Mouse (Mus musculus): ENCODE measurements around the gene Gm14406. TPM values are rescaled to one million over a fixed set of nuclear protein-coding genes. Genes with fewer than 3 reads are reported as not detected.
"Not testable (repeated sequence)": the region's sequence is repeated elsewhere in the genome, so short reads cannot be mapped to it uniquely, and the experiment has no call there.

Gene Gm14406
- polyA plus RNA-seq (2015; fragmentation: Nextera tagmentation; extraction: Ambion mirVana), result not detected in 2 replicates

DNA sequence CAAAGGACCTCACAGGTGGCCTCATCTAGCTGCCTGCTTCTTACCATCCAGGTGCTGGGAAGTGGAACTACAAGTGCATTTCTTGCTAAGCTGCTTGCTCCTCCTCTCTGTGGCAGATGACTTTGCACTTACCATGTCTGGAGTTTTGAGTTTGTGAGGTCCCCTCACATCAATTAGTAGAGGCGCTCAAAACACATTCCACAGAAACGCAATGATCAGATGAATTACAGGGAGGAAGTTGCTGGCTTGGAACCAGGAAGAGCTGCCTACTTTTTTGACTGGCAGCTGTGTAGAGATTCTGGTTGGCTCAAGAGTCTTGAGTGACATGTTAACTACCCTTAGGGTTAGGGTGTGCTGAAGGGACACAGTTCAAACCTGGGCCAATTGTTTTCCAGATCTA lies at the start of gene Gm14406:
Gene Gm14406, minus strand, starts transcription at position 213 of the 400 bp plus-strand sequence.
- not testable (repeated sequence) for H3K4me2 ChIP-seq (replicated peaks; ENCODE audit: low read depth); H3K36me3 ChIP-seq (ENCODE audit: control insufficient read depth, insufficient read depth); ATAC-seq; H3K27ac ChIP-seq (ENCODE audit: low read depth, low read length); H3K9me3 ChIP-seq (ENCODE audit: control insufficient read depth); H3K4me3 ChIP-seq (ENCODE audit: low read depth, low read length); H3K4me1 ChIP-seq (replicated peaks; ENCODE audit: control insufficient read depth, insufficient read depth, low read length); H3K9ac ChIP-seq (ENCODE audit: low read depth, low read length); H3K27me3 ChIP-seq (replicated peaks; ENCODE audit: control insufficient read depth, insufficient read depth, low read length)
- WGBS, result 90% methylated on average over 2 of the region's 2 CpGs

DNA sequence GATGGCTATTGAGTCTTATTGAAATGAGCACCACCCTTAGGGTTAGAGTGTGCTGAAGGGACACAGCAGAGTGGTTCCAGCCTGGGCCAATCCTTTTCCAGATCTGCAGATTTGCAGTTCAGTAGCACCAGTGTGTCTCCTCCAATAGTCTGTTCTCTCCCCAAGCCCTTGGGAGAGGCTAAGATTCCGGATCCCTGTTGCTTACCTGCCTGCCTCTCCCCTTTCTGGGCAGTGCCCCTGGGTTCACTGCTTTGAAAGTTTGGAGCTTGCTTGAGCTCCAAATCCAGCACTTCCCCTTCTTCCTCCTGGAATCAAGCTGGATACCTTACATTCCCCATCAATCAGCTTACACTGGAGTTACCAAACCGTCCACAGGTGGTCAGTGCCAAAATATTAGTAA lies 2.9 kb downstream of the Gm14406 start:
- not testable (repeated sequence) for H3K4me3 ChIP-seq (ENCODE audit: low read depth, low read length); H3K36me3 ChIP-seq (ENCODE audit: control insufficient read depth, insufficient read depth); H3K9me3 ChIP-seq (ENCODE audit: control insufficient read depth); ATAC-seq; H3K4me1 ChIP-seq (replicated peaks; ENCODE audit: control insufficient read depth, insufficient read depth, low read length); H3K9ac ChIP-seq (ENCODE audit: low read depth, low read length); H3K27me3 ChIP-seq (replicated peaks; ENCODE audit: control insufficient read depth, insufficient read depth, low read length); H3K4me2 ChIP-seq (replicated peaks; ENCODE audit: low read depth); H3K27ac ChIP-seq (ENCODE audit: low read depth, low read length)
- 80% methylated on average over 1 of the region's 2 CpGs for WGBS

DNA sequence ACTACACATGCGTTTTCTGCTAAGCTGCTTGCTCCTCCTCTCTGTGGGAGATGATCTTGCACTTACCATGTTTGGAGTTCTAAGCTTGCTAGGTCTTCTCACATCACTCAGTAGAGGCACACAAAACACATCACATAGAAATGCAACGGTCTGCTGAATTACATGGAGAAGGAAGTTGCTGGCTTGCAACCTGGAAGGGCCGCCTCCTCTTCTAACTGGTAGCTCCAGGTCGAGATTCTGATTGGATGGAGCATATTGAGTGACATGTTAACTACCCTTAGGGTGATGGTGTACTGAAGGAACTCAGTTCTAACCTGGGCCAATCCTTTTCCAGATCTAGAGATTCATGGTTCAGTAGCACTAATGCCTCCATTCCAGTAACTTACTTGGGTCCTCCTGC lies 18.6 kb downstream of the Gm14406 start:
- H3K4me2 ChIP-seq (replicated peaks; ENCODE audit: low read depth); ATAC-seq; H3K27me3 ChIP-seq (replicated peaks; ENCODE audit: control insufficient read depth, insufficient read depth, low read length); H3K4me3 ChIP-seq (ENCODE audit: low read depth, low read length); H3K9me3 ChIP-seq (ENCODE audit: control insufficient read depth); H3K4me1 ChIP-seq (replicated peaks; ENCODE audit: control insufficient read depth, insufficient read depth, low read length); H3K9ac ChIP-seq (ENCODE audit: low read depth, low read length); H3K36me3 ChIP-seq (ENCODE audit: control insufficient read depth, insufficient read depth); H3K27ac ChIP-seq (ENCODE audit: low read depth, low read length): not testable (repeated sequence)
- WGBS, result 72% methylated on average over 4 of the region's 4 CpGs

DNA sequence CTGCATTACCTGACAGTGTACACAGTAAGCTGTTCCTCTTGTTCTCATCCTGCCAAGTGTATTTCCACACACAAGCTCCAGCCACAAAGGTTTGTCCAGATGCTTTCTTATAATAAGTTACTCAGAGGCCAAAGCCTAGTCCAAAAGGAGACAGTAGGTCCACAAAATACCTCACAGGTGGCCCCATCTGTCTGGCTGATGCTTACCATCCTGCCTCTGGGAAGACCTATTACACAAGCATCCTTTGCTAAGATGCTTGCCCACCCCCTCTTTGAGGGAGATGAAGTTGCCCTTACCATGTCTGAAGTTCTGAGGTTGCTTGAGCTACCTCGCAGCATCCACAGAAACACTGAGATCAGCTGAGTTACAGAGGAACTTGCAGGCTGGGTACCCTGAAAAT lies 22.7 kb downstream of the Gm14406 start:
- not testable (repeated sequence) for H3K27me3 ChIP-seq (replicated peaks; ENCODE audit: control insufficient read depth, insufficient read depth, low read length); H3K9ac ChIP-seq (ENCODE audit: low read depth, low read length); H3K4me2 ChIP-seq (replicated peaks; ENCODE audit: low read depth); H3K27ac ChIP-seq (ENCODE audit: low read depth, low read length); H3K9me3 ChIP-seq (ENCODE audit: control insufficient read depth); H3K36me3 ChIP-seq (ENCODE audit: control insufficient read depth, insufficient read depth); H3K4me3 ChIP-seq (ENCODE audit: low read depth, low read length); ATAC-seq; H3K4me1 ChIP-seq (replicated peaks; ENCODE audit: control insufficient read depth, insufficient read depth, low read length)
- no CpG with 5 or more reads among the region's 1 CpGs for WGBS

DNA sequence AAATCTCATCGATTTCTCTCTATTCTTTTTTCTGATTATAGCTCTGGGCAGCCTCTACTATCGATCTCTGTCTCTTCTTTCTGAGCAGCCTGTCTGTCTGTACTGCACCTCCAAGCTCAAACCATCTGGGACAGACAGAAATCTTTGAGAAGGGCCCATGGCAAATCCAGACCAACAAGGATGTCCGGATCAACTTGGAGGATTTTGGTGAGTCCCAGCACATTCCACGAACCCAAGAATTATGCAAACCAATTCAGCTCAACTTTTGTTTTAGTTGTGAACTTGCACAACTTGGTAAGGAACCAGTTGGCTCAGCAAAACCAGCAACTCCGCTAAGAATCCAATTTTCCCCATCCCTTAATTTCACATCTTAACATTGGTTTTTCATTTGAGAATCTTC lies 40.3 kb downstream of the Gm14406 start:
- not testable (repeated sequence) for H3K4me1 ChIP-seq (replicated peaks; ENCODE audit: control insufficient read depth, insufficient read depth, low read length); H3K4me2 ChIP-seq (replicated peaks; ENCODE audit: low read depth); H3K27me3 ChIP-seq (replicated peaks; ENCODE audit: control insufficient read depth, insufficient read depth, low read length); H3K4me3 ChIP-seq (ENCODE audit: low read depth, low read length); ATAC-seq; H3K36me3 ChIP-seq (ENCODE audit: control insufficient read depth, insufficient read depth); H3K27ac ChIP-seq (ENCODE audit: low read depth, low read length); H3K9me3 ChIP-seq (ENCODE audit: control insufficient read depth); H3K9ac ChIP-seq (ENCODE audit: low read depth, low read length)
- 79% methylated on average over 5 of the region's 5 CpGs for WGBS

DNA sequence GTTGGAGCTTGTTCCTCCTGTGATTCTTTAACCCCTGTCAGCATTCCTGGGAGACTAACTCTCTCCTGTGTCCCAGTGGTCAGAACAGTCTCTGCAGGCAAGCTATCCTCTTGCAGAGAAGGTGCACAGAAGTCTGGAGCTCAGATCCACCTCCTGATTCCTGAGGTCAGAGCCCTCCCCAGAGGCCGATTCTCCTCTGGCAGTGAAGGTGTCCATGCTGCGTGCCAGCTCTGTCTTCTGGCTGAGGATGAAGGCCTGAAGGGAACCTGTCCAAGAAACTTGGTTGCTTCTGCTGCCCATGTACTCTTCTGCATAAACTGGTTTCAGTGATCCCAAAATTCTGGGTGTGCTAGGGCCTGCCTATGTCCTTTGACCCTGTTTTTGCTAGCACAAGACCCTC lies 40.9 kb downstream of the Gm14406 start:
- H3K27me3 ChIP-seq (replicated peaks; ENCODE audit: control insufficient read depth, insufficient read depth, low read length); H3K9ac ChIP-seq (ENCODE audit: low read depth, low read length); H3K4me1 ChIP-seq (replicated peaks; ENCODE audit: control insufficient read depth, insufficient read depth, low read length); H3K36me3 ChIP-seq (ENCODE audit: control insufficient read depth, insufficient read depth); ATAC-seq; H3K9me3 ChIP-seq (ENCODE audit: control insufficient read depth); H3K4me2 ChIP-seq (replicated peaks; ENCODE audit: low read depth); H3K27ac ChIP-seq (ENCODE audit: low read depth, low read length); H3K4me3 ChIP-seq (ENCODE audit: low read depth, low read length): not testable (repeated sequence)
- 84% methylated on average over 2 of the region's 2 CpGs for WGBS

DNA sequence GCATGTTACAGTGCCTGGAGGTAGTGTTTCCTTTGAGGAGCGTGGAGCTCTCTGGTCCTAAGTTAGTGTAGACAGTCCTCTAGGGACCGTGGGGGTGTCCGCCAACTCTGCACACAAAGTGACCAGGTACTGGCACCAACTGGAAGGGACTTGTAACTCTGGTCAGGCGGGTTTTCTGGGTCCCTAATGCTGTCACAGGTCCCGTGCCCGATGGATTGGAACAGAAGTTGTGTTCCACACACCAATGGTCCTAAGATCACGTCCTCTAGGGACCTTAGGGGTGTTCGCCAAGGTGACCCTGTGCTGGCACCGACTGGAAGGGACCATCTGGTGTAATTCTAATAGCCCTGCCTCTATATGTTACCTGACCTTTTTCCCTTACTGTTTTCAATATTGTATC lies 42.1 kb downstream of the Gm14406 start:
- WGBS, result 82% methylated on average over 9 of the region's 9 CpGs
- no peak overlapping the region for H3K9ac ChIP-seq (ENCODE audit: low read depth, low read length)
- no peak overlapping the region for H3K4me3 ChIP-seq (ENCODE audit: low read depth, low read length)
- no peaks in the 10 kb centered on the region for H3K9me3 ChIP-seq (ENCODE audit: control insufficient read depth)
- no peaks in the 10 kb centered on the region for H3K4me1 ChIP-seq (replicated peaks; ENCODE audit: control insufficient read depth, insufficient read depth, low read length)
- no peak overlapping the region for H3K4me2 ChIP-seq (replicated peaks; ENCODE audit: low read depth)
- no peak for ATAC-seq
- no peak for TF ChIP-seq CTCF (IDR thresholded peaks at IDR 0.05; ENCODE audit: low read depth)
- H3K36me3 ChIP-seq (ENCODE audit: control insufficient read depth, insufficient read depth), result no peaks in the 10 kb centered on the region
- no peak overlapping the region for H3K27ac ChIP-seq (ENCODE audit: low read depth, low read length)
- no peaks in the 10 kb centered on the region for H3K27me3 ChIP-seq (replicated peaks; ENCODE audit: control insufficient read depth, insufficient read depth, low read length)

DNA sequence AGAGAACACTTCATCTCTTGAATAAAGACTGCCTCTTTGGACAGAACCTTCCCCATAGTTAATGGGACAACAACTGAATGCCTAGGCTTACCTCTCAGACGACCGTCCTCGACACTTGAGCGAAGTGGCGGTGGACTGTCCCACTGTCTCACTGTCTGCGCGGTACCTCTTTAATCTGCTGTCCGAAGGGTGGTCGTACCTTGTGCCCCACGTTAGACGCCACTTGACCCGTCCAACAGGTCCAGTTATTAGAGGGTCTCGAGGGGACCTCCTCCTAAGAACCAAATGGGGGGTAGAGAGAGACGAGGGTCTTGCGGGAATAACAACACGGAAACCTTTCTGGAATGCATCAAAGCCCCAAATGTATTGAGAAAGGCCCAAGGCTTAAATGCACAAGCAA lies 53.8 kb downstream of the Gm14406 start:
- H3K36me3 ChIP-seq (ENCODE audit: control insufficient read depth, insufficient read depth); H3K4me3 ChIP-seq (ENCODE audit: low read depth, low read length); H3K27ac ChIP-seq (ENCODE audit: low read depth, low read length); H3K4me2 ChIP-seq (replicated peaks; ENCODE audit: low read depth); ATAC-seq; H3K9me3 ChIP-seq (ENCODE audit: control insufficient read depth); H3K9ac ChIP-seq (ENCODE audit: low read depth, low read length); H3K27me3 ChIP-seq (replicated peaks; ENCODE audit: control insufficient read depth, insufficient read depth, low read length); H3K4me1 ChIP-seq (replicated peaks; ENCODE audit: control insufficient read depth, insufficient read depth, low read length): not testable (repeated sequence)
- WGBS, result 92% methylated on average over 16 of the region's 16 CpGs

DNA sequence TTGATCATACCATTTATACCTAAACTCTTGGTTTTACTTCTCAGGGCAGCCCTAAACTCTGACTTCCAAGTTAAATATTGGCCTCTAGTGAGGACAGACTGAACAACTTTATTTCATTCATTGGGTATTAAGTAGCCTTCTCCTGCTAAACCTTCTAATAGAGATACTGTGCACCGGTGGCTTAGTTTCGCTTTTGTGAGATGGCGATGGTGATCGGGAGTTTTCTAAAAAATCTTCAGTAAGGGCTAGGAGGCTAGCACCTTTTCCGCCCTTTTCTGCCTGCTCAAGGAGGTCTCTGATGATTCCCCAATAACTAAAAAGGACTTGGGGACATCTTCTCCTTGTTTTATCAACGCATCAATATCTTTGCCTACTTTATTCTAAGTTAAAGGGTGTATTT lies 54.3 kb downstream of the Gm14406 start:
- H3K36me3 ChIP-seq (ENCODE audit: control insufficient read depth, insufficient read depth); ATAC-seq; H3K4me2 ChIP-seq (replicated peaks; ENCODE audit: low read depth); H3K4me1 ChIP-seq (replicated peaks; ENCODE audit: control insufficient read depth, insufficient read depth, low read length); H3K9me3 ChIP-seq (ENCODE audit: control insufficient read depth); H3K27me3 ChIP-seq (replicated peaks; ENCODE audit: control insufficient read depth, insufficient read depth, low read length); H3K27ac ChIP-seq (ENCODE audit: low read depth, low read length); H3K4me3 ChIP-seq (ENCODE audit: low read depth, low read length); H3K9ac ChIP-seq (ENCODE audit: low read depth, low read length): not testable (repeated sequence)
- WGBS, result 86% methylated on average over 6 of the region's 6 CpGs
